Mouse (Mus musculus): ENCODE data around the gene 4930470P17Rik. TPM values are rescaled to one million over a fixed set of nuclear protein-coding genes. Genes with fewer than 3 reads are reported as not detected.
"Not testable (repeated sequence)": the region's sequence is repeated elsewhere in the genome, so short reads cannot be mapped to it uniquely, and the experiment has no call there.

4930470P17Rik gene
- not detected in 2 replicates for polyA plus RNA-seq (2015; fragmentation: Nextera tagmentation; extraction: Ambion mirVana)

DNA sequence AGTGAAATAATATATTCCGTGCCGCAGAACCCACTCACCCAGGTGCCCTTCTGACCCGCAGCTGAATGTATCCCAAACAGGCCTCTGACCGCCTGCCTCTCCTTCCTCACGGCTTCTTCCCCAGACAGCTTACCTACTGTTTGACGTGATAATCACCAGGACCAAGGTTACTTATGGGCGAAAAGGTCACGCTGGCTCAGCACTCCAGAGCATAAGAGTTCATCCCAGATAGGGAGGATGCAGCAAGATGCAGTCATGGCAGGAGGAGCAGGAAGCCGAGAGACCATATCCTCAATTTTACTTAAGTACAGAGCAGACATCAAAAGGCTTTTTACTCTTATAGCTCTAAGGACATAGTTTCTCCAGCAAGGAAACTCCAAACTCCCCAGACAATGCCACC, at the start of gene 4930470P17Rik:
4930470P17Rik (minus strand) TSS at position 101 of the 400 bp plus-strand sequence.
- Histone ChIP-seq H3K4me2 (no peak within 1 kb of the TSS), H3K4me1 (no peaks in the 10 kb centered on the region), H3K36me3 (no peaks in the 10 kb centered on the region), H3K9me3 (no peaks in the 10 kb centered on the region), H3K27me3 (replicated peaks) (no peaks in the 10 kb centered on the region), H3K4me3 (no peak within 1 kb of the TSS), H3K27ac (replicated peaks) (no peak within 1 kb of the TSS), H3K9ac (no peak within 1 kb of the TSS)
- ATAC-seq (ENCODE audit: extremely low read depth, insufficient number of reproducible peaks, low FRiP score, low TSS enrichment), result no peak
- WGBS, result 69% methylated on average over 9 of the region's 9 CpGs

GRCm38 (mm10) chr2:170651483-170651882, 49.7 kb upstream of the 4930470P17Rik start:
- ATAC-seq (ENCODE audit: extremely low read depth, insufficient number of reproducible peaks, low FRiP score, low TSS enrichment), result no peak
- Histone ChIP-seq H3K9ac (no peak overlapping the region), H3K4me2 (no peak overlapping the region)

DNA sequence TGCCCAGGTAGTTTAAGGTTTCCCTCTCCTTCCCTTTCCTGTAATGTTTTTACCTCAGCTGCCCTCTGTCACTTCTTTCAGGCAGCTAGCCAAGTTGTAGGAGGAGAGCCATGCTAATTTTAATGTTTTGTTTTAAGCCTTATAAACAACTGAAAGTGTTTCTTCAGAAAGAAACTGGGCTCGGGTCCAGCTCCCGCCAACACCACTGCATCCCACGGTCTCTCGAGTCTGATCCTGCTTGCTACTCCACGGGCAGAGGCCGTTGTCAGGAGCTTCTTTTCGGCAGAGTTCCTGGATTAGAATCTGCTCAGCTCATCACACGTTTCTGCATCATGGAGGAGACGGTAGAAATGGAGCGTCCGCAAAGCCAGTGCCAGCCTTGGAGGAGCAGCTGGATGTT, 46.7 kb upstream of the 4930470P17Rik start:
- Histone ChIP-seq H3K27me3 (replicated peaks) (no peaks in the 10 kb centered on the region), H3K4me1 (no peaks in the 10 kb centered on the region), H3K36me3 (no peaks in the 10 kb centered on the region), H3K4me3 (no peak overlapping the region), H3K27ac (replicated peaks) (no peak overlapping the region), H3K9ac (no peak overlapping the region), H3K4me2 (no peak overlapping the region), H3K9me3 (peaks cover 5% of the 10 kb centered on the region; the same call in 1 of the 2 replicates)
- 60% methylated on average over 11 of the region's 11 CpGs for WGBS
- no peak for ATAC-seq (ENCODE audit: extremely low read depth, insufficient number of reproducible peaks, low FRiP score, low TSS enrichment)

More at GRCm38 (mm10) chr2:170651483-170651882, 49.7 kb upstream of the 4930470P17Rik start:
- H3K9me3 ChIP-seq, result peaks cover 5% of the 10 kb centered on the region; the same call in 1 of the 2 replicates
- no peaks in the 10 kb centered on the region for H3K4me1 ChIP-seq
- H3K36me3 ChIP-seq, result no peaks in the 10 kb centered on the region
- H3K4me3 ChIP-seq, result no peak overlapping the region
- whole genome bisulfite sequencing, result 68% methylated on average over 1 of the region's 1 CpGs
- no peaks in the 10 kb centered on the region for H3K27me3 ChIP-seq (replicated peaks)
- no peak overlapping the region for H3K27ac ChIP-seq (replicated peaks)

- Histone ChIP-seq H3K4me1 (no peaks in the 10 kb centered on the region), H3K4me3 (no peak overlapping the region), H3K9ac (no peak overlapping the region), H3K4me2 (no peak overlapping the region), H3K9me3 (peaks cover 2% of the 10 kb centered on the region; the same call in 1 of the 2 replicates), H3K27ac (replicated peaks) (no peak overlapping the region), H3K36me3 (no peaks in the 10 kb centered on the region), H3K27me3 (replicated peaks) (no peaks in the 10 kb centered on the region)
- ATAC-seq (ENCODE audit: extremely low read depth, insufficient number of reproducible peaks, low FRiP score, low TSS enrichment), result no peak
- 82% methylated on average over 6 of the region's 6 CpGs for WGBS
These were observed 44.4 kb upstream of the 4930470P17Rik start for GRCm38 (mm10) chr2:170646201-170646600.

- H3K4me3 ChIP-seq, result no peak overlapping the region
- no peaks in the 10 kb centered on the region for H3K9me3 ChIP-seq
- no peak overlapping the region for H3K4me2 ChIP-seq
- H3K36me3 ChIP-seq, result no peaks in the 10 kb centered on the region
- H3K27me3 ChIP-seq (replicated peaks), result no peaks in the 10 kb centered on the region
- ATAC-seq (ENCODE audit: extremely low read depth, insufficient number of reproducible peaks, low FRiP score, low TSS enrichment), result no peak
- no peak overlapping the region for H3K27ac ChIP-seq (replicated peaks)
- peaks cover 5% of the 10 kb centered on the region; the same call in 1 of the 2 replicates for H3K4me1 ChIP-seq
- no peak overlapping the region for H3K9ac ChIP-seq
- 54% methylated on average over 4 of the region's 4 CpGs for WGBS
These were observed 40.6 kb upstream of the 4930470P17Rik start for GRCm38 (mm10) chr2:170642338-170642806.

GRCm38 (mm10) chr2:170640281-170640680, 38.5 kb upstream of the 4930470P17Rik start:
- Histone ChIP-seq H3K27ac (replicated peaks) (no peak overlapping the region), H3K4me1 (peaks cover 5% of the 10 kb centered on the region; the same call in 1 of the 2 replicates), H3K9me3 (no peaks in the 10 kb centered on the region), H3K9ac (no peak overlapping the region), H3K4me2 (no peak overlapping the region), H3K27me3 (replicated peaks) (no peaks in the 10 kb centered on the region), H3K36me3 (no peaks in the 10 kb centered on the region), H3K4me3 (no peak overlapping the region)
- WGBS, result 80% methylated on average over 11 of the region's 11 CpGs
- ATAC-seq (ENCODE audit: extremely low read depth, insufficient number of reproducible peaks, low FRiP score, low TSS enrichment), result no peak

DNA sequence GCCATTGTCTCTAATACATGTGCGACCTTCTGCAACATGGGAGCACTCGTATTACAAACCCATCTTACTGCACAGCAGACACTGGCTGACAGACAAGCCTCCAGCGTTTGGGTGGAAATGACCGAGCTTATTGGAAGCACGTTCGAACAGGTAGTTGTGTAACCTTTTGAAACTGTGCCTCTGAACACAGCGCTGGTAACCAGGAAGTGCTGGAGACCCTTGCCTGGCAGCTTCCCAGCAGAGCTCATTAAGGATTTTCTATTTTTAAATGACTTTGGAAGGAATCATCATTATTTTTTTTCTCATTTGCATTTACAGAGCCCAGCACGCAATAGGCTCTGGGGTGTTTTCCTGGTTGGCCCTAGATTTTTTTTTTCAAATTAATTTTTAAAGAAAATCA, 36.9 kb upstream of the 4930470P17Rik start:
- no peak overlapping the region for H3K4me2 ChIP-seq
- WGBS, result 71% methylated on average over 8 of the region's 8 CpGs
- no peak overlapping the region for H3K9ac ChIP-seq
- H3K4me3 ChIP-seq, result no peak overlapping the region
- H3K36me3 ChIP-seq, result no peaks in the 10 kb centered on the region
- no peak overlapping the region for H3K27ac ChIP-seq (replicated peaks)
- no peaks in the 10 kb centered on the region for H3K27me3 ChIP-seq (replicated peaks)
- no peaks in the 10 kb centered on the region for H3K9me3 ChIP-seq
- H3K4me1 ChIP-seq, result peaks cover 5% of the 10 kb centered on the region; the same call in 1 of the 2 replicates
- no peak for ATAC-seq (ENCODE audit: extremely low read depth, insufficient number of reproducible peaks, low FRiP score, low TSS enrichment)

- Histone ChIP-seq H3K4me1 (peaks cover 12% of the 10 kb centered on the region), H3K4me3 (no peak overlapping the region), H3K4me2 (no peak overlapping the region), H3K27ac (replicated peaks) (no peak overlapping the region), H3K9ac (no peak overlapping the region), H3K36me3 (no peaks in the 10 kb centered on the region), H3K9me3 (no peaks in the 10 kb centered on the region; the same call in 1 of the 2 replicates), H3K27me3 (replicated peaks) (no peaks in the 10 kb centered on the region)
- 95% methylated on average over 2 of the region's 2 CpGs for WGBS
- no peak; the same call in 1 of the 2 replicates for ATAC-seq (ENCODE audit: extremely low read depth, insufficient number of reproducible peaks, low FRiP score, low TSS enrichment)
These were observed 31.3 kb upstream of the 4930470P17Rik start for GRCm38 (mm10) chr2:170632998-170633622.

- H3K4me3 ChIP-seq, result no peak overlapping the region
- H3K9me3 ChIP-seq, result no peaks in the 10 kb centered on the region; the same call in 1 of the 2 replicates
- ATAC-seq (ENCODE audit: extremely low read depth, insufficient number of reproducible peaks, low FRiP score, low TSS enrichment), result no peak
- no peak overlapping the region for H3K9ac ChIP-seq
- H3K36me3 ChIP-seq, result no peaks in the 10 kb centered on the region
- no peak overlapping the region for H3K27ac ChIP-seq (replicated peaks)
- H3K27me3 ChIP-seq (replicated peaks), result no peaks in the 10 kb centered on the region
- H3K4me2 ChIP-seq, result no peak overlapping the region
- peaks cover 12% of the 10 kb centered on the region for H3K4me1 ChIP-seq
These were observed 30.6 kb upstream of the 4930470P17Rik start for GRCm38 (mm10) chr2:170632386-170632785.

GRCm38 (mm10) chr2:170631375-170631774, 29.6 kb upstream of the 4930470P17Rik start:
- Histone ChIP-seq H3K4me3 (no peak overlapping the region), H3K27ac (replicated peaks) (no peak overlapping the region), H3K9me3 (no peaks in the 10 kb centered on the region; the same call in 1 of the 2 replicates), H3K4me2 (no peak overlapping the region), H3K36me3 (no peaks in the 10 kb centered on the region), H3K27me3 (replicated peaks) (no peaks in the 10 kb centered on the region), H3K4me1 (peaks cover 12% of the 10 kb centered on the region), H3K9ac (no peak overlapping the region)
- no peak for ATAC-seq (ENCODE audit: extremely low read depth, insufficient number of reproducible peaks, low FRiP score, low TSS enrichment)
- WGBS, result 89% methylated on average over 1 of the region's 1 CpGs

DNA sequence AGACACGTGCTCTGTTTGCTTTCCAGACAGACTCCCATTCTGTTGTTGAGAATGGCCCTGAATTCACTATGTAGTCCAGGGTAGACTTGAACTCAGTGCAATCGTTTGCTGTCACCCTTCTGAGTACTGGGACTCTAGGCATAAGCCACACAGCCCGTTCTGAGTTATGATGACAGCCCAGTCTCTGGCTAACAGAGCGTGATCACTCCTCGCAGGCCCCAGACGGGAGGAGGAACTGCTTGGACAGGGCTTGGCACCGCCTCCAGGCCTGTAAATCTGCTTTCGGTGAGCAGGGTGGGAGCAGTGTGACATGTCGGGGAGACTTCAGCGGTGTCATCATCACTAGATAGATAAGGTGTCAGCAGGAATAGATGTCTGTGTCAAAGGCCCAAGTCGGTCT, 28.7 kb upstream of the 4930470P17Rik start:
- Histone ChIP-seq H3K4me2 (no peak overlapping the region), H3K4me1 (peaks cover 12% of the 10 kb centered on the region), H3K27me3 (replicated peaks) (no peaks in the 10 kb centered on the region), H3K9ac (no peak overlapping the region), H3K4me3 (no peak overlapping the region), H3K36me3 (no peaks in the 10 kb centered on the region), H3K27ac (replicated peaks) (no peak overlapping the region), H3K9me3 (no peaks in the 10 kb centered on the region; the same call in 1 of the 2 replicates)
- 54% methylated on average over 11 of the region's 11 CpGs for WGBS
- no peak for ATAC-seq (ENCODE audit: extremely low read depth, insufficient number of reproducible peaks, low FRiP score, low TSS enrichment)

GRCm38 (mm10) chr2:170627991-170628390, 26.2 kb upstream of the 4930470P17Rik start:
- not testable (repeated sequence) for H3K4me2 ChIP-seq; H3K36me3 ChIP-seq; H3K9me3 ChIP-seq; H3K9ac ChIP-seq; ATAC-seq (ENCODE audit: extremely low read depth, insufficient number of reproducible peaks, low FRiP score, low TSS enrichment); H3K4me3 ChIP-seq; H3K27ac ChIP-seq (replicated peaks); H3K27me3 ChIP-seq (replicated peaks)
- 77% methylated on average over 11 of the region's 11 CpGs for WGBS
- H3K4me1 ChIP-seq, result peaks cover 12% of the 10 kb centered on the region

All from heart, embryonic 13.5 days (tissue).